Mouse (Mus musculus): ENCODE measurements around the gene Pank3. TPM values are rescaled to one million over a fixed set of nuclear protein-coding genes. Genes with fewer than 3 reads are reported as not detected.

Pank3 gene
- polyA plus RNA-seq, 1 experiment from 2014 or later: 22.6 TPM

- Histone ChIP-seq H3K4me3 (ENCODE audit: low read depth, low read length) (no peak overlapping the region), H3K9ac (replicated peaks; ENCODE audit: low read depth, low read length) (no peak overlapping the region), H3K9me3 (ENCODE audit: control insufficient read depth, low read depth, low read length) (no peaks in the 10 kb centered on the region), H3K4me1 (ENCODE audit: control insufficient read depth, insufficient read depth, low read length) (peaks cover 8% of the 10 kb centered on the region; the same call in 1 of the 2 replicates), H3K27ac (ENCODE audit: low read length) (no peak overlapping the region), H3K27me3 (ENCODE audit: control insufficient read depth, insufficient read depth, low read length) (no peaks in the 10 kb centered on the region), H3K4me2 (replicated peaks; ENCODE audit: low read depth, low read length) (no peak overlapping the region), H3K36me3 (ENCODE audit: control insufficient read depth, insufficient read depth, low read length) (no peaks in the 10 kb centered on the region)
- ATAC-seq (ENCODE audit: insufficient number of reproducible peaks, insufficient read depth, low FRiP score, low read depth): no peak
- 81% methylated on average over 5 of the region's 5 CpGs for WGBS
Observed at GRCm38 (mm10) chr11:35766845-35767244, 2.4 kb upstream of the Pank3 start.

DNA sequence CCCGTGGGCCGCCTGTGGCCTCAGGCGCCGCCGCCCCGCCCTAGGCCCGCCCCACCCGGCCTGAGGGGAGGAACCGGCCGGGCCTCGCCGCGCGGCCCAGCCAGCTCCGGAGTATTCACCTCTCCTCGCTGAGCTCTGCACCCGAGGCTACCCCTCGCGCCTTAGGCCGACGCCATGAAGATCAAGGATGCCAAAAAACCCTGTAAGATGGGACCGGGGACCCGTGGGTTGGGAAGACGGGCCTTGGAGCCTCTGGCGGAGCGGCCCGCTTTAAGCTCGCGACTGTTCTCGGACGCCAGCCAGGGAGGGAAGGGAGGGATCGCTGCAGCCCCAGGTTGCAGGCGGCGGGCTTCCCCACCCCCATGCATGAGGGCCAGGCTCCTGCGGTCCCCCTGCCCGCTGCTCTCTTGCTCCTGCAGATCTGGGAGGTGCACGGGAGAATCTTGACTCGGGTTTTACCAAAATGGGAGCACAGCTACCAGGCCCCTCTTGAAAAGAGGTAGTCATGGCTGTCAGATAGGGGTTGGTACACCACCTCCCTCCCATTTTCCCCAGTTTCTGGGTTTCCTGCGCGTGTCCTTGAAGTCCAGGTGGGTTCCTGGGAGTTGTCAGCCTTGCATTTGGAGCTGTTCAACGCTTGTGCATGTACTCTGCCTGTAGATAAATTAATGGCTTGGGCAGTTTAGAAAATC is 608 bp downstream of the Pank3 start:
- Histone ChIP-seq H3K27ac (ENCODE audit: low read length) (peak overlapping the region; percentile 97), H3K4me2 (replicated peaks; ENCODE audit: low read depth, low read length) (peak overlapping the region; percentile 52), H3K4me3 (ENCODE audit: low read depth, low read length) (peak overlapping the region; percentile 93), H3K9me3 (ENCODE audit: control insufficient read depth, low read depth, low read length) (no peaks in the 10 kb centered on the region), H3K27me3 (ENCODE audit: control insufficient read depth, insufficient read depth, low read length) (no peaks in the 10 kb centered on the region), H3K9ac (replicated peaks; ENCODE audit: low read depth, low read length) (peak overlapping the region; percentile 86), H3K4me1 (ENCODE audit: control insufficient read depth, insufficient read depth, low read length) (peaks cover 8% of the 10 kb centered on the region; the same call in 1 of the 2 replicates), H3K36me3 (ENCODE audit: control insufficient read depth, insufficient read depth, low read length) (no peaks in the 10 kb centered on the region)
- ATAC-seq (ENCODE audit: insufficient number of reproducible peaks, insufficient read depth, low FRiP score, low read depth): peak; percentile 87
- WGBS: under 1% methylated on average over 32 of the region's 41 CpGs

GRCm38 (mm10) chr11:35770741-35771504 is 1.6 kb downstream of the Pank3 start:
- Histone ChIP-seq H3K4me1 (ENCODE audit: control insufficient read depth, insufficient read depth, low read length) (peaks cover 8% of the 10 kb centered on the region; the same call in 1 of the 2 replicates), H3K27ac (ENCODE audit: low read length) (no peak overlapping the region), H3K36me3 (ENCODE audit: control insufficient read depth, insufficient read depth, low read length) (peaks cover 3% of the 10 kb centered on the region; the same call in 1 of the 2 replicates), H3K9me3 (ENCODE audit: control insufficient read depth, low read depth, low read length) (no peaks in the 10 kb centered on the region), H3K9ac (replicated peaks; ENCODE audit: low read depth, low read length) (peak overlapping the region; percentile 86; the same call in 1 of the 2 replicates), H3K27me3 (ENCODE audit: control insufficient read depth, insufficient read depth, low read length) (no peaks in the 10 kb centered on the region), H3K4me2 (replicated peaks; ENCODE audit: low read depth, low read length) (peak overlapping the region; percentile 52), H3K4me3 (ENCODE audit: low read depth, low read length) (peak overlapping the region; percentile 93)
- no peak for ATAC-seq (ENCODE audit: insufficient number of reproducible peaks, insufficient read depth, low FRiP score, low read depth)
- 52% methylated on average over 9 of the region's 9 CpGs for WGBS

GRCm38 (mm10) chr11:35775606-35776005 is 6.3 kb downstream of the Pank3 start:
- Histone ChIP-seq H3K27me3 (ENCODE audit: control insufficient read depth, insufficient read depth, low read length) (no peaks in the 10 kb centered on the region), H3K36me3 (ENCODE audit: control insufficient read depth, insufficient read depth, low read length) (peaks cover 45% of the 10 kb centered on the region), H3K27ac (ENCODE audit: low read length) (no peak overlapping the region), H3K4me2 (replicated peaks; ENCODE audit: low read depth, low read length) (no peak overlapping the region), H3K9ac (replicated peaks; ENCODE audit: low read depth, low read length) (no peak overlapping the region), H3K9me3 (ENCODE audit: control insufficient read depth, low read depth, low read length) (no peaks in the 10 kb centered on the region), H3K4me1 (ENCODE audit: control insufficient read depth, insufficient read depth, low read length) (peaks cover 7% of the 10 kb centered on the region; the same call in 1 of the 2 replicates), H3K4me3 (ENCODE audit: low read depth, low read length) (no peak overlapping the region)
- 92% methylated on average over 3 of the region's 3 CpGs for WGBS
- ATAC-seq (ENCODE audit: insufficient number of reproducible peaks, insufficient read depth, low FRiP score, low read depth): no peak

DNA sequence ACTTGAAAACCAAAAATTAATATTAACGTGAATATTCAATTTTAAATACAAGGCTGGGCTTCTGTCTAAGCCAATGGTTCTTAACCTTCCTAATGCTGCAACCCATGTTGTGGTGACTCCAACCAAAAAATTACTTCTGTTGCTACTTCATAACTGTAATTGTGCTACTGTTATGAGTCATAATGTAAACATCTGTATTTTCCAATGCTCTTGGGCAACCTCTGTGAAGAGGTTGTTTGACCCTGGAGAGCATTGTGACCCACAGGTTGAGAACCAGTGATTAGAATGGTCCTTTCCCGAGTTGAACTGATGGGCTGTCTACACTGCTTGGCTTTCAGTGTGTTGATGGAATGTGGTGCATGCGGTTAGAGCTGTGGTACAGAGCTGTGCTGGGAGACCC is 7.2 kb downstream of the Pank3 start:
- no peaks in the 10 kb centered on the region for H3K4me1 ChIP-seq (ENCODE audit: control insufficient read depth, insufficient read depth, low read length)
- no peak overlapping the region for H3K4me3 ChIP-seq (ENCODE audit: low read depth, low read length)
- H3K4me2 ChIP-seq (replicated peaks; ENCODE audit: low read depth, low read length): no peak overlapping the region
- 88% methylated on average over 3 of the region's 3 CpGs for WGBS
- no peaks in the 10 kb centered on the region for H3K9me3 ChIP-seq (ENCODE audit: control insufficient read depth, low read depth, low read length)
- no peak overlapping the region for H3K27ac ChIP-seq (ENCODE audit: low read length)
- no peak for ATAC-seq (ENCODE audit: insufficient number of reproducible peaks, insufficient read depth, low FRiP score, low read depth)
- H3K9ac ChIP-seq (replicated peaks; ENCODE audit: low read depth, low read length): no peak overlapping the region
- peaks cover 46% of the 10 kb centered on the region for H3K36me3 ChIP-seq (ENCODE audit: control insufficient read depth, insufficient read depth, low read length)
- no peaks in the 10 kb centered on the region for H3K27me3 ChIP-seq (ENCODE audit: control insufficient read depth, insufficient read depth, low read length)

DNA sequence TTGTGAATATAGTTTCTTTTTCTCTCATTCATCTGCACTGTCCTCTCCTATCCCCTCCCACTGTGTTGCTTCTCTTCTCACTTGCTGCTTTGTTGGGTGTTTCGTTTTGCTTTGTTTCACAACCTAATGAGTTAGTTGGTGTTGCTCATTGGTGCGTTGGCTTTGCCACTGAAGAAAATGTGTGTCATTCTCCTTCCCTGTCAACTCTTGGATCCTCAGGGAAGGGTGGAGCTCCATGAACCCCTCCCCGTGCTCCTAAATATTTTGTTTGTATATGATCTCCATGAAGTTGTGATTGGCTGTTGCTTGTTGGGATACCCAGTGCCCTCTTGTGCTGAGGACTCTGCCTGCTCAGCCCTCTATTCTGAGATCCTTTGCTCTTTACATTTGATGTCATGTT is 11.1 kb downstream of the Pank3 start:
- ATAC-seq (ENCODE audit: insufficient number of reproducible peaks, insufficient read depth, low FRiP score, low read depth): no peak
- H3K4me3 ChIP-seq (ENCODE audit: low read depth, low read length): no peak overlapping the region
- no peak overlapping the region for H3K9ac ChIP-seq (replicated peaks; ENCODE audit: low read depth, low read length)
- H3K4me1 ChIP-seq (ENCODE audit: control insufficient read depth, insufficient read depth, low read length): no peaks in the 10 kb centered on the region
- peaks cover 83% of the 10 kb centered on the region for H3K36me3 ChIP-seq (ENCODE audit: control insufficient read depth, insufficient read depth, low read length)
- H3K9me3 ChIP-seq (ENCODE audit: control insufficient read depth, low read depth, low read length): no peaks in the 10 kb centered on the region
- H3K27me3 ChIP-seq (ENCODE audit: control insufficient read depth, insufficient read depth, low read length): no peaks in the 10 kb centered on the region
- no peak overlapping the region for H3K4me2 ChIP-seq (replicated peaks; ENCODE audit: low read depth, low read length)
- WGBS: 89% methylated on average over 3 of the region's 3 CpGs
- no peak overlapping the region for H3K27ac ChIP-seq (ENCODE audit: low read length)

DNA sequence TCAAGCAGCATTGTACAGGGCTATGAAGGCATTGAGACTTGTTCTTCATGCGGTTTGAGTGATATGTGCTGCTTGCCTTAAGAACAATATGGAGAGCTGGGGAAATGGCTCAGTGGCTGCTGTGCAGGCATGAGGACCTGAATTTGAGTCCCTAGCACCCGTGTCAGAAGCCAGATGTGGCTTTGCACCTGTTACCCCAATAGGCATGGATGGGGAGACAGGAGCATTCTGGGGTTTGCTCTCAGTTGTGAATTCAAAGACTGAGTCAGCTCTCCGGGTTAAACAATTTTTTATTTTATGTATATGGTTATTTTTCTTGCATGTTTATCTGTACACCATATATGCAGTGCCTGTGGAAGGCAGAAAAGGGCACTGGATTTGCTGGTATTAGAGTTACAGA is 13.2 kb downstream of the Pank3 start:
- Histone ChIP-seq H3K9me3 (ENCODE audit: control insufficient read depth, low read depth, low read length) (no peaks in the 10 kb centered on the region), H3K36me3 (ENCODE audit: control insufficient read depth, insufficient read depth, low read length) (peaks cover 77% of the 10 kb centered on the region), H3K4me2 (replicated peaks; ENCODE audit: low read depth, low read length) (no peak overlapping the region), H3K27me3 (ENCODE audit: control insufficient read depth, insufficient read depth, low read length) (no peaks in the 10 kb centered on the region), H3K9ac (replicated peaks; ENCODE audit: low read depth, low read length) (no peak overlapping the region), H3K27ac (ENCODE audit: low read length) (no peak overlapping the region), H3K4me1 (ENCODE audit: control insufficient read depth, insufficient read depth, low read length) (no peaks in the 10 kb centered on the region), H3K4me3 (ENCODE audit: low read depth, low read length) (no peak overlapping the region)
- ATAC-seq (ENCODE audit: insufficient number of reproducible peaks, insufficient read depth, low FRiP score, low read depth): no peak
- WGBS: 93% methylated on average over 3 of the region's 3 CpGs

- no peaks in the 10 kb centered on the region for H3K27me3 ChIP-seq (ENCODE audit: control insufficient read depth, insufficient read depth, low read length)
- H3K4me1 ChIP-seq (ENCODE audit: control insufficient read depth, insufficient read depth, low read length): no peaks in the 10 kb centered on the region
- WGBS: 88% methylated on average over 5 of the region's 5 CpGs
- H3K9ac ChIP-seq (replicated peaks; ENCODE audit: low read depth, low read length): no peak overlapping the region
- H3K9me3 ChIP-seq (ENCODE audit: control insufficient read depth, low read depth, low read length): no peaks in the 10 kb centered on the region
- ATAC-seq (ENCODE audit: insufficient number of reproducible peaks, insufficient read depth, low FRiP score, low read depth): no peak
- no peak overlapping the region for H3K27ac ChIP-seq (ENCODE audit: low read length)
- H3K4me3 ChIP-seq (ENCODE audit: low read depth, low read length): no peak overlapping the region
- H3K4me2 ChIP-seq (replicated peaks; ENCODE audit: low read depth, low read length): no peak overlapping the region
- peaks cover 71% of the 10 kb centered on the region for H3K36me3 ChIP-seq (ENCODE audit: control insufficient read depth, insufficient read depth, low read length)
Observed at GRCm38 (mm10) chr11:35783038-35783437, 13.8 kb downstream of the Pank3 start.

All from stomach, embryonic 14.5 days (tissue).